Mouse (Mus musculus) heart, embryonic 11.5 days (tissue): ENCODE measurements at regions not wholly inside any gene's neighbourhood (a gene's known extent, or its start where the extent isn't known, plus 50 kb on each side); places are given as distances from the start of the nearest gene placed in this dataset.

Experiments used
- ATAC-seq: fragments of 200-750 bp; cut with Nextera tagmentation; replicated peaks from 2 replicates; pipeline ENCODE4 v1.8.0; 2017; ENCODE audit warnings: moderate library complexity; ENCODE audit not compliant: insufficient number of reproducible peaks, low FRiP score, low TSS enrichment
- H3K27ac ChIP-seq: fragments of 300-500 bp; sonication (generic); 2 replicates; pipeline ENCODE4 v1.5.1; 2014; ENCODE audit warnings: mild to moderate bottlenecking, low read depth, low read length
- H3K27me3 ChIP-seq: fragments of 300-500 bp; sonication (generic); 2 replicates; pipeline ENCODE4 v1.6.1; 2014; ENCODE audit warnings: mild to moderate bottlenecking, low read length, mixed read lengths; ENCODE audit not compliant: control insufficient read depth, insufficient read depth
- H3K36me3 ChIP-seq: fragments of 300-500 bp; sonication (generic); 2 replicates; pipeline ENCODE4 v1.6.1; 2014; ENCODE audit warnings: mild to moderate bottlenecking, low read length, moderate library complexity, mixed read lengths; ENCODE audit not compliant: control insufficient read depth, insufficient read depth
- H3K4me1 ChIP-seq: fragments of 300-500 bp; sonication (generic); 2 replicates; pipeline ENCODE4 v1.6.1; 2014; ENCODE audit warnings: low read length; ENCODE audit not compliant: control insufficient read depth, insufficient read depth
- H3K4me2 ChIP-seq: fragments of 300-500 bp; sonication (generic); 2 replicates; pipeline ENCODE4 v1.6.1; 2014; ENCODE audit warnings: mild to moderate bottlenecking, moderate library complexity
- H3K4me3 ChIP-seq: fragments of 300-500 bp; sonication (generic); 2 replicates; pipeline ENCODE4 v1.5.1; 2014; ENCODE audit warnings: low read depth, low read length
- H3K9ac ChIP-seq: fragments of 300-500 bp; sonication (generic); 2 replicates; pipeline ENCODE4 v1.6.1; 2014; ENCODE audit warnings: mild to moderate bottlenecking, low read depth, low read length, moderate library complexity
- H3K9me3 ChIP-seq: fragments of 300-500 bp; sonication (generic); replicated peaks from 2 replicates; pipeline ENCODE4 v1.6.1; 2016; ENCODE audit warnings: low read length; ENCODE audit not compliant: control insufficient read depth
- WGBS: fragments of 180-500 bp; shearing (Covaris S2); extraction: QIAGEN DNeasy Blood & Tissue Kit; methylation state at CpG from one replicate; pipeline ENCODE4 v1.1.7; 2014; ENCODE audit not compliant: insufficient replicate concordance; 5-methylcytosine and 5-hydroxymethylcytosine counted together

DNA sequence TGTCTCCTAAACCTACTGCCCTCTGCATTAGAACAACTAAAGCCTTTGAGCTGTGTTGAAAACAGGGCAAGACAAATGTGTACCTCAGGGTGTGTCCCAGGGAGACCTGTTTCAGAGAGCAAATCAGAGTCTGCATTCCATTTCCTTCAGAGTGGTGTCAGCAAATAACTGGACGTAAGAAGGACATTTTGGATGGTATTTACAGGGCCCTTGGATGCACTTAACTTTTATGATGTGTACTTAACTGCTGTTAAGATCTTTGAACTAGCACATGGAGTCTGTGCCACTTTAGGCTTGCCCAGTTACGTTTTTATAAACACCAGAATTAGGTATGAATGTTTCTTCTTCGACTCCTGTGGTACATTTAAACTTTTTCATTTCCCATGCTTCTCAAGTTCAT, 123.0 kb upstream of the Mmadhc start:
- no peak overlapping the region for H3K27ac ChIP-seq
- 65% methylated on average over 3 of the region's 3 CpGs for whole genome bisulfite sequencing
- H3K4me2 ChIP-seq = no peak overlapping the region
- H3K9me3 ChIP-seq = no peaks in the 10 kb centered on the region
- no peaks in the 10 kb centered on the region for H3K4me1 ChIP-seq
- no peak overlapping the region for H3K4me3 ChIP-seq
- H3K36me3 ChIP-seq = no peaks in the 10 kb centered on the region
- no peak overlapping the region for H3K9ac ChIP-seq
- H3K27me3 ChIP-seq = no peaks in the 10 kb centered on the region
- no peak for ATAC-seq

DNA sequence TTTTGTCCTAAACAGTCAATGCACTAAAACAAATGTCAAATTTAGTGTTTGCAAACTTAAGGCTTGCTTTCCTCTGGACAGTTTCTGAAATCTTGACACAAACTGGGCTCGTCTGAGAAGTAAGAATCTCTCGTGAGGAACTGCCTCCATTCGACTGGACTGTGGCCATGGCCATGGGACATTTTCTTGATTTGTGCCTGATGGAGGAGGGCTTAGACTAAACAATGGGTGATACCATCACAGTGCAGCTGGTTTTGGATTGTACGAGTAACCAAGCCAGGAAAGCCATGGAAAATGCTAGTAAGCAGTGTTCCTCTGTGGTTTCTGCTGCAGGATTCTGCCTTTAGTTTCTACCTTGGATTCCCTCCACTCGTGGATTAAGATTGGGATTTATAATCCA, 121.0 kb upstream of the Mmadhc start:
- no peaks in the 10 kb centered on the region for H3K4me1 ChIP-seq
- H3K36me3 ChIP-seq = no peaks in the 10 kb centered on the region
- no peak for ATAC-seq
- H3K9me3 ChIP-seq = no peaks in the 10 kb centered on the region
- whole genome bisulfite sequencing = 79% methylated on average over 5 of the region's 5 CpGs
- H3K27me3 ChIP-seq = no peaks in the 10 kb centered on the region
- H3K4me2 ChIP-seq = no peak overlapping the region
- no peak overlapping the region for H3K4me3 ChIP-seq
- no peak overlapping the region for H3K9ac ChIP-seq
- H3K27ac ChIP-seq = no peak overlapping the region

DNA sequence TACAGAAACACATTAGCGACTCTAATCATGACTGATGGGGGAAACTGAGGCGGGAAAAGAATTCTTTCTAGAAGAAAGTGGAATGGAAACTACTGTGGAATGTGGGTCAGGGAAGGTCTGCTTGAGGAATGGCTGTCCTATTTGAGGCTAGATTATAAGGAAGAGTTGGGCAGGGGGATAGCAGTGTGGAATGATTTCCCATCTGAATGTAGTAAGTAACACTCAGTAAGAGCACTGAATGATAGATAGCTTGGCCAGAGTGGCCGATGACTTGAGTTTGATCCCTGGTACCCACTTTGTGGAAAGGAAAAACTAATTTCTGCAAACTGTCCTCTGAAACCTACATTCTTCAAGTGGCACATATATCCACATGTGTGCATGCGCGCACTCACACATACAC, 120.5 kb upstream of the Mmadhc start:
- Histone ChIP-seq H3K4me1 (no peaks in the 10 kb centered on the region), H3K27ac (no peak overlapping the region), H3K36me3 (no peaks in the 10 kb centered on the region), H3K9ac (no peak overlapping the region), H3K9me3 (no peaks in the 10 kb centered on the region), H3K27me3 (no peaks in the 10 kb centered on the region), H3K4me3 (no peak overlapping the region), H3K4me2 (no peak overlapping the region)
- no peak for ATAC-seq
- WGBS = 82% methylated on average over 5 of the region's 5 CpGs

DNA sequence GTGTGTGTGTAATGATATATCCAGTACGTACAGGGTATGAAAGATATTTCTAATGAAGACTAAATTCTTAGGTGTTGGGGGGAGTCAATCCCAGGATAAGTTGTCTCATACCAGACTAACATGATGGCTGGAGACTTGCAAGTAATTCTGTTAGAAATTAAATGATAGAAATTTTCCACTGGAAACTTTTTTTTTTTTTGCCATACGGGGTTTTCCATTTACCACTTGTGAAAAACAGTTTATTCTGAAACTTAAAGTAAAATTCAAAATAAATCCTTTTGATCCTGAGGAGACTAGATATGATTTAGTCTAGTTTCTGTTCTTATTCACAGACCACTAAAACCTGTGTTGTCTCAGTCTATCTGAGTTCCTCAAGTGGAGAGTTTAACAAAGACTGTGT, 119.5 kb upstream of the Mmadhc start:
- no peak overlapping the region for H3K4me2 ChIP-seq
- H3K9me3 ChIP-seq = no peaks in the 10 kb centered on the region
- 77% methylated on average over 2 of the region's 2 CpGs for WGBS
- no peak for ATAC-seq
- no peak overlapping the region for H3K4me3 ChIP-seq
- H3K4me1 ChIP-seq = no peaks in the 10 kb centered on the region
- H3K9ac ChIP-seq = no peak overlapping the region
- no peaks in the 10 kb centered on the region for H3K36me3 ChIP-seq
- no peaks in the 10 kb centered on the region for H3K27me3 ChIP-seq
- H3K27ac ChIP-seq = no peak overlapping the region

DNA sequence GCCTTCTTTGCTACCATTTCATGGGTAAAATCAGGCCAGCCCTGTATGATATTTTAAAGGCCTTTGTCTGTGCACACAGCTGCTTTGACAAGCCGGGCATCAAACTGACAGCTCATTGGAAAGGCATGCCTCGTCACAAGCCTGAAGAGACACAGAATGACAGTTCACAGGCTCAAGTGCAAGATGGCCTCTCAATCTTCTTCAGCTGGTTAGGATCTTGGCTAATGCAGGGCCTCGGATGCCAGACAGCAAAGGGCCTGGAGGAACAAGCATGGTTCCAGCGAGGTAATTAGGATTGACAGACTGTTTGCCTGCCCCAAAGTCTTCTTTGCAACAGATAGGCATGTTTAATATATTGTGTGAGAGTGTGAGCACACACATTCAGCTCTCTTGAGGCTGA, 109.3 kb upstream of the Mmadhc start:
- no peaks in the 10 kb centered on the region for H3K27me3 ChIP-seq
- H3K9ac ChIP-seq = no peak overlapping the region
- H3K4me1 ChIP-seq = no peaks in the 10 kb centered on the region
- no peak for ATAC-seq
- H3K36me3 ChIP-seq = no peaks in the 10 kb centered on the region
- H3K9me3 ChIP-seq = no peaks in the 10 kb centered on the region
- H3K4me2 ChIP-seq = no peak overlapping the region
- 61% methylated on average over 4 of the region's 4 CpGs for WGBS
- no peak overlapping the region for H3K4me3 ChIP-seq
- no peak overlapping the region for H3K27ac ChIP-seq

DNA sequence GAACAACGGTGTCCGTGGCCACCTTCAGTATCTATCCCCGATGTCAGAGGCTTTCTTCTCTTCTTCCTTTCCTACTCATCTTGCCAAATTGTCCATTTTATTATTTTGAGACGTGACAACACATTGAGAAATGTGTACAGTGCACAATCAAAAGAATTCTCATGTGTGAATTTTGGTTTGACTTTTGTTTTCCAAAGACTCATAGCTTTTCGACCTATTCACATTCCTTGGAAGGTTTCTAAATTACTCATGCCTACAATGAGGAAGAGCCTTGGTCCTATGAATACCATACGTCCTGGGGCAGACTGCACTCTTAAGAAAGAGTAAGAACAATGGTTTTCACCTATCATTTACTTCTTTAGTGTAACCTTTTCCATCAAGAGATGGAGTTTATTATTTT, 106.5 kb upstream of the Mmadhc start:
- H3K9ac ChIP-seq = no peak overlapping the region
- no peak for ATAC-seq
- H3K4me2 ChIP-seq = no peak overlapping the region
- no peaks in the 10 kb centered on the region for H3K9me3 ChIP-seq
- no peaks in the 10 kb centered on the region for H3K4me1 ChIP-seq
- no peak overlapping the region for H3K27ac ChIP-seq
- H3K27me3 ChIP-seq = no peaks in the 10 kb centered on the region
- no peak overlapping the region for H3K4me3 ChIP-seq
- no peaks in the 10 kb centered on the region for H3K36me3 ChIP-seq
- 76% methylated on average over 6 of the region's 6 CpGs for WGBS

DNA sequence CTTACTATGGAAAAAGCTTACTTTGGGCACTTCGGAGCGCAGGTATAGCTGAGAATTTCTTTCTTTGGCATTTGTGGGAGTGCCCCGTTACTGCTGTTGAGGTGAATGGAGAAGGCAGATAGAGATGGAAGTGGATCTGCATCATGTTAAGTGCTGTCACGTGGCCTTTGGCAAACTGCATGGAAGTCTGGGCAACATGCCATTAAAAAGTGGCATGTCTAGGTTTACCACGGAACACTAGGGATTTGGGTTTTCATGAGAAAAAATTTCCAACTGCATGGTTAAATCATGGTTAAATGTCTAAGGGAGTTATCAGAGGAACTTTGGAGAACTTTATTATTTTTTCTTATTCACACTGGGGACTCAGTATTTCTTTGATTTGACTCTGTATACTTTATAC, 102.0 kb upstream of the Mmadhc start:
- no peak for ATAC-seq
- H3K9ac ChIP-seq = no peak overlapping the region
- H3K9me3 ChIP-seq = no peaks in the 10 kb centered on the region
- no peak overlapping the region for H3K4me3 ChIP-seq
- H3K27ac ChIP-seq = no peak overlapping the region
- H3K36me3 ChIP-seq = no peaks in the 10 kb centered on the region
- WGBS = 75% methylated on average over 5 of the region's 5 CpGs
- no peaks in the 10 kb centered on the region for H3K27me3 ChIP-seq
- no peaks in the 10 kb centered on the region for H3K4me1 ChIP-seq
- no peak overlapping the region for H3K4me2 ChIP-seq

DNA sequence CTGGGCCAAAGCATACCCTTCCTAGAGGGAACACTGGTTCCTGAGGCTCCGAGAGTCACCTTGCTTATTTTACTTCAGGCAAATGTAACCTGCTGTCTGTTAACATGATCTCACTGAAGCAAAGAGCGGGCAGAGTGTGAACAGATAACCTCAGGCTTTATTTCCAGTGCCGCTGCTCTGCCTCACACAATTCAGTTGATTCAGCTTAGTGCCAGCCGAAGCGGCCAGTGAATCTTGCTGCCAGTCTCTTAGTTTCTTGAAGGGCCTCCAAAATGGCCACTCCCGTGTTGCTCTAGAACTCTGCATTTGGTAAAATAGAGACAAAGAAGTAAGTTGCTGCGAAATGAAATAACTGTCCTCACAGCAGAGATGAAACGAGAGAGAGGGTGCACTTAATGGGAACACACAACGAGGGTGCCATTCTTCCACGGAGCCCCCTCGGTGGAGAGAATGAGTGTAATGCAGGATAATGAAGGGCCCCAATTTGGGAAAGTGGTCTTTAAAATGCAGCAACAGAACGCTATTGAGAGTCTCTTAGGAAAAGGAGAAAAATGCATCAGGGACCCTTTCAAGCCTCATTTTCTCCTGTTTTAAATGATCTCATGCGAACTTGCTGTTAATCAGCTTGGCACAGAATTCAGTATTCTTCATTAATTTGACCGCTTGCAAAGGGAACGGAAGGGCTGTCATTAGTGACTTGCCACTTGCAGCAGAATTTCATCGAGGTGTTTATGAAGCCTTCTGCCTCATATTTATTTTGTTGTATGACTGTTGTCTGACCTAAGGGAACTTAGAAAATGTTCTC, 81.2 kb upstream of the Mmadhc start:
- Histone ChIP-seq H3K27ac (no peak overlapping the region), H3K4me3 (no peak overlapping the region), H3K9me3 (no peaks in the 10 kb centered on the region), H3K9ac (no peak overlapping the region), H3K4me1 (no peaks in the 10 kb centered on the region), H3K36me3 (no peaks in the 10 kb centered on the region), H3K27me3 (no peaks in the 10 kb centered on the region), H3K4me2 (no peak overlapping the region)
- ATAC-seq = no peak
- WGBS = 80% methylated on average over 16 of the region's 16 CpGs

DNA sequence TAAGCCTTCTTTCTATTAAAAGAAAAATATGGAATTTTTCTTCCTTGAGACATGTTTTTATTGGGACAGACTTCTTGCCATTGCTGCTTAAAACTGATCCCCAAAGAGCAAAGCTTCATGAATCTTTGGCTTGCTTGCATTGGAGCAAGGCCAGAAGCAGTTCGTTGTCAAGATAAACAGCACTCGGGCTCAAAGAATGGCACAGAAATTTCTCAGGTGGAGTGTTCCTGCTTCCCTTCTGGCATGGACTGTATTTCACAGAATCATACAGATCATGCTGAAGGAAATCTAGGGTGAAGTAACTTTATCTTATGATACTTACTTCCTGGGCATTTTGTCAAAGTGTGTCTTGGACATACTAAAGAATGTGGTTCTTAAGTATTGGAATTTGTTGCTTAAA, 77.0 kb upstream of the Mmadhc start:
- H3K9ac ChIP-seq = no peak overlapping the region
- H3K27me3 ChIP-seq = no peaks in the 10 kb centered on the region
- H3K4me1 ChIP-seq = no peaks in the 10 kb centered on the region
- ATAC-seq = no peak
- WGBS = 45% methylated on average over 2 of the region's 2 CpGs
- H3K36me3 ChIP-seq = no peaks in the 10 kb centered on the region
- H3K9me3 ChIP-seq = no peaks in the 10 kb centered on the region
- no peak overlapping the region for H3K4me2 ChIP-seq
- H3K4me3 ChIP-seq = no peak overlapping the region
- H3K27ac ChIP-seq = no peak overlapping the region
